In genomic region chr6:117991297-117991696, GRCm38 (mm10) we compare ENCODE assay signal across 18 mouse cellular contexts. TPM values are rescaled to one million over a fixed set of nuclear protein-coding genes. Genes with fewer than 3 reads are reported as not detected.
DNase-seq lines count a peak whose midpoint lies in the region; ATAC-seq lines count a peak whose summit lies in the region.
"Had no signal": no experiment of that assay in that cellular context is flagged by ENCODE, and none has a peak within 500 bp of the region (broad histone marks: within the 10 kb centered on the region; RNA-seq: fewer than 3 reads in every experiment).

No protein-coding gene starts in this region.

- no peak overlapping the region for H3K9ac ChIP-seq in heart, embryonic 12.5 days
- H3K9ac ChIP-seq in intestine, embryonic 16.5 days (ENCODE audit: low read depth, low read length): no peak overlapping the region
- H3K9ac ChIP-seq: embryonic facial prominence, embryonic 13.5 days; heart, embryonic 13.5 days; midbrain, embryonic 15.5 days; neural tube, embryonic 13.5 days had no signal

- H3K4me1 ChIP-seq in heart, embryonic 12.5 days (replicated peaks): no peaks in the 10 kb centered on the region
- no peaks in the 10 kb centered on the region for H3K4me1 ChIP-seq in intestine, embryonic 16.5 days (ENCODE audit: control insufficient read depth, insufficient read depth, low read length)
- H3K4me1 ChIP-seq: embryonic facial prominence, embryonic 13.5 days; heart, embryonic 13.5 days; midbrain, embryonic 15.5 days had no signal

- no peak overlapping the region for H3K27ac ChIP-seq in heart, embryonic 12.5 days (ENCODE audit: poor library complexity, severe bottlenecking)
- no peak overlapping the region for H3K27ac ChIP-seq in intestine, embryonic 16.5 days (ENCODE audit: low read length)
- H3K27ac ChIP-seq: embryonic facial prominence, embryonic 13.5 days; heart, embryonic 13.5 days; kidney, postnatal 0 days; macrophage; midbrain, embryonic 15.5 days; neural tube, embryonic 13.5 days had no signal

- ATAC-seq in heart, embryonic 12.5 days (ENCODE audit: insufficient number of reproducible peaks, low FRiP score): no peak
- no peak for ATAC-seq in granulocyte monocyte progenitor cell, adult 5-6 weeks (replicated peaks; ENCODE audit: poor library complexity, severe bottlenecking)
- ATAC-seq in intestine, embryonic 16.5 days: no peak
- ATAC-seq: forebrain, embryonic 14.5 days; midbrain, embryonic 15.5 days had no signal

- no peaks in the 10 kb centered on the region for H3K36me3 ChIP-seq in heart, embryonic 12.5 days
- no peaks in the 10 kb centered on the region for H3K36me3 ChIP-seq in intestine, embryonic 16.5 days (ENCODE audit: control insufficient read depth, insufficient read depth, low read length)
- H3K36me3 ChIP-seq: embryonic facial prominence, embryonic 13.5 days; heart, embryonic 13.5 days; midbrain, embryonic 15.5 days; neural tube, embryonic 13.5 days had no signal

- intact Hi-C loops in left cerebral cortex, postnatal 14 days (cut with DNase I): no loop called here

- no peaks in the 10 kb centered on the region for H3K9me3 ChIP-seq in heart, embryonic 12.5 days (replicated peaks)
- H3K9me3 ChIP-seq in intestine, embryonic 16.5 days (ENCODE audit: control insufficient read depth, low read length): no peaks in the 10 kb centered on the region
- H3K9me3 ChIP-seq: embryonic facial prominence, embryonic 13.5 days; heart, embryonic 13.5 days; midbrain, embryonic 15.5 days; neural tube, embryonic 13.5 days had no signal

- DNase-seq in heart, adult 18-20 months: peak; percentile 16 to 30
- DNase-seq in frontal cortex, postnatal 36 days (ENCODE audit: low spot score in 2 of 2): peak; percentile 48 to 66
- peak; percentile 51 to 61 for DNase-seq in left cerebral cortex, postnatal 14 days (ENCODE audit: low spot score in 2 of 2)
- DNase-seq in right cerebral cortex, adult 2 months (ENCODE audit: low spot score in 2 of 2): peak; percentile 46 to 56
- no peak for DNase-seq in cerebellum, adult 11-12 months
- DNase-seq: adrenal gland, postnatal 10 days had no signal

- WGBS in heart, embryonic 12.5 days: 71% methylated on average over 7 of the region's 7 CpGs
- WGBS in intestine, embryonic 16.5 days: 74% methylated on average over 7 of the region's 7 CpGs

- no peak overlapping the region for H3K4me3 ChIP-seq in heart, embryonic 12.5 days
- no peak overlapping the region for H3K4me3 ChIP-seq in intestine, embryonic 16.5 days (ENCODE audit: low read length)
- H3K4me3 ChIP-seq: embryonic facial prominence, embryonic 13.5 days; heart, embryonic 13.5 days; midbrain, embryonic 15.5 days; neural tube, embryonic 13.5 days had no signal

- no peak overlapping the region for H3K4me2 ChIP-seq in heart, embryonic 12.5 days
- H3K4me2 ChIP-seq in intestine, embryonic 16.5 days (ENCODE audit: low read depth, low read length): no peak overlapping the region
- H3K4me2 ChIP-seq: embryonic facial prominence, embryonic 13.5 days; heart, embryonic 13.5 days; midbrain, embryonic 15.5 days; neural tube, embryonic 13.5 days had no signal

- peaks cover 15% of the 10 kb centered on the region for H3K27me3 ChIP-seq in heart, embryonic 12.5 days (replicated peaks)
- H3K27me3 ChIP-seq in intestine, embryonic 16.5 days (replicated peaks; ENCODE audit: control insufficient read depth, insufficient read depth, low read length): no peaks in the 10 kb centered on the region
- H3K27me3 ChIP-seq: embryonic facial prominence, embryonic 13.5 days; midbrain, embryonic 15.5 days; neural tube, embryonic 13.5 days had no signal

RNA-seq across cellular contexts. Expression of gene Rasgef1a, which starts 19.9 kb away (rescaled TPM):
- under 1 TPM; 0.20 to 0.23 TPM for total RNA-seq in heart, adult 18-20 months (2021)
- 0.51 and 1.1 TPM in 2 replicates for polyA plus RNA-seq in heart, embryonic 12.5 days (2016; fragmentation: Nextera tagmentation; extraction: Ambion mirVana)
- total RNA-seq in left cerebral cortex, postnatal 14 days (2021): 100 to 1,000 TPM; 121 to 129 TPM
- total RNA-seq in granulocyte monocyte progenitor cell, adult 5-6 weeks (2014; fragmentation: Nextera tagmentation): not detected in 2 replicates
- not detected in 2 replicates for total RNA-seq in granulocyte monocyte progenitor cell, adult 5-6 weeks (2017)
- 0.21 and 0.37 TPM in 2 replicates for polyA plus RNA-seq in intestine, embryonic 16.5 days (2015; fragmentation: Nextera tagmentation; extraction: Ambion mirVana)
- total RNA-seq: liver, adult 2 months had no signal

RNA-seq across cellular contexts. Expression of gene Fxyd4, which starts 53.8 kb away (rescaled TPM):
- total RNA-seq in heart, adult 18-20 months (2021): not detected
- polyA plus RNA-seq in heart, embryonic 12.5 days (2016; fragmentation: Nextera tagmentation; extraction: Ambion mirVana): 1.2 and 1.5 TPM in 2 replicates
- not detected for total RNA-seq in left cerebral cortex, postnatal 14 days (2021)
- total RNA-seq in granulocyte monocyte progenitor cell, adult 5-6 weeks (2014; fragmentation: Nextera tagmentation): not detected in 2 replicates
- total RNA-seq in granulocyte monocyte progenitor cell, adult 5-6 weeks (2017): not detected in 2 replicates
- 1.2 and 2.0 TPM in 2 replicates for polyA plus RNA-seq in intestine, embryonic 16.5 days (2015; fragmentation: Nextera tagmentation; extraction: Ambion mirVana)
- total RNA-seq: adrenal gland, postnatal 10 days; layer of hippocampus, postnatal 25 days; liver, adult 2 months had no signal
- polyA plus RNA-seq: macrophage had no signal

Comparison
In these comparisons a context has a peak if more than half of its experiments do, and no peak if none do; other contexts are left out.
1. RNA of gene Rasgef1a, which starts 19.9 kb away (total RNA-seq): 121 to 129 TPM in left cerebral cortex, postnatal 14 days; 0.20 to 0.23 TPM in heart, adult 18-20 months and not detected in granulocyte monocyte progenitor cell, adult 5-6 weeks; every median in the first group is over 10 times any median in the second.